Comparison of ENCODE assay signal across 8 mouse cellular contexts in the genomic region with DNA sequence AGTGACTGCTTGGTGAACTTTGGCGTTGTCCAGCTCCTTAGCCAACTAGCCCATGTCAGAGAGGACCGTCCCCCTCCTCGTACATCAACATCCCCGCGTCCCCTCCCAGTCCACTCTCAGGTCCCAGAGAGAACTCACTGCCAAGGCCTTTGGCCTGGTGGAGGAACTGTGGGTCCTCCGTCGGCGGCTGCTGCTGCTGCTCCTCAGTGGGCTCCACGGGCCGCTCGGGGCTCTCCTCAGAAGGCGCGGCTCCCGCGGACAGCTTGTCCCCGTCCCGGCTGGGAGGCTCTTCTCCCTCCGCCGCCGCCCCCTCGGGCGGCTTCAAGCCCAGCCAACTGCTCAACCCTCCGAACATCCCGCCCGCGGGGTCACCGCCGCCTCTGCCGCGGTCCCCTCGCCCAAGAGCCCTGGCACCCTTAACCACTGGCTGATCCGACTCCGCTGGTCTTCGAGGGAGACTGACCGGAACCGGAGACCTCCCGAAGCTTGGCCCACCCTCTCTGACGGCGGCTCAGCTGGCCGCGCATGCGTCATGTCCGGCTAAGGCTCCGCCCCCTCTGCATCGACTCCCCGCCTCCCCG. TPM values are rescaled to one million over a fixed set of nuclear protein-coding genes. Genes with fewer than 3 reads are reported as not detected.
A peak's percentile ranks its signal among the peaks of the same experiment; 100 is the strongest.
DNase-seq lines count a peak whose midpoint lies in the region; ATAC-seq lines count a peak whose summit lies in the region.

A gene (minus strand): TSS at position 517 of the 581 bp plus-strand sequence.

- intact Hi-C loops in left cerebral cortex, postnatal 4 days (cut with DNase I) = no loop called here

- 14% methylated on average over 43 of the region's 47 CpGs for WGBS in intestine, embryonic 16.5 days
- 15% methylated on average over 34 of the region's 47 CpGs for WGBS in midbrain, embryonic 11.5 days

- peak within 1 kb of the TSS; percentile 58 for H3K4me2 ChIP-seq in intestine, embryonic 16.5 days (ENCODE audit: low read depth, low read length)
- H3K4me2 ChIP-seq in midbrain, embryonic 11.5 days = peak within 1 kb of the TSS; percentile 51

- no peaks in the 10 kb centered on the region for H3K4me1 ChIP-seq in intestine, embryonic 16.5 days (ENCODE audit: control insufficient read depth, insufficient read depth, low read length)
- H3K4me1 ChIP-seq in midbrain, embryonic 11.5 days (ENCODE audit: control insufficient read depth, insufficient read depth, low read length) = 0 out of 2 replicates have a peak, but pooled peaks cover 2% of the 10 kb centered on the region

- H3K9ac ChIP-seq in intestine, embryonic 16.5 days (ENCODE audit: low read depth, low read length) = peak within 1 kb of the TSS; percentile 82
- peak within 1 kb of the TSS; percentile 71 for H3K9ac ChIP-seq in midbrain, embryonic 11.5 days (ENCODE audit: low read length)

- H3K36me3 ChIP-seq in intestine, embryonic 16.5 days (ENCODE audit: control insufficient read depth, insufficient read depth, low read length) = no peaks in the 10 kb centered on the region
- no peaks in the 10 kb centered on the region for H3K36me3 ChIP-seq in midbrain, embryonic 11.5 days (ENCODE audit: control insufficient read depth, insufficient read depth, low read length)

- peak within 1 kb of the TSS; percentile 70 for H3K4me3 ChIP-seq in intestine, embryonic 16.5 days (ENCODE audit: low read length)
- peak within 1 kb of the TSS; percentile 65 for H3K4me3 ChIP-seq in midbrain, embryonic 11.5 days (ENCODE audit: low read depth, low read length)

- peak; percentile 96 for ATAC-seq in intestine, embryonic 16.5 days
- ATAC-seq in midbrain, embryonic 11.5 days (ENCODE audit: low FRiP score) = peak; percentile 98

- peak within 1 kb of the TSS; percentile 57 for H3K27ac ChIP-seq in intestine, embryonic 16.5 days (ENCODE audit: low read length)
- H3K27ac ChIP-seq in midbrain, embryonic 11.5 days (ENCODE audit: low read depth, low read length) = no peak within 1 kb of the TSS

- DNase-seq in adrenal gland, postnatal 10 days = peak; percentile 92
- peak; percentile 75 for DNase-seq in embryo, embryonic 9.5 days (ENCODE audit: extremely low spot score)
- no peak for DNase-seq in gonadal fat pad, adult 2 months (ENCODE audit: low read depth)
- peak; percentile 88 for DNase-seq in left cerebral cortex, postnatal 4 days
- peak; percentile 98 for DNase-seq in midbrain, embryonic 11.5 days (ENCODE audit: low spot score, missing footprints)
- peak; percentile 79 for DNase-seq in right cerebral cortex, postnatal 4 days
- peak; percentile 78 for DNase-seq in yolk sac, embryonic 10.5 days (ENCODE audit: low spot score)

- no peaks in the 10 kb centered on the region for H3K9me3 ChIP-seq in intestine, embryonic 16.5 days (ENCODE audit: control insufficient read depth, low read length)
- no peaks in the 10 kb centered on the region for H3K9me3 ChIP-seq in midbrain, embryonic 11.5 days (ENCODE audit: control insufficient read depth, low read length)

- no peaks in the 10 kb centered on the region for H3K27me3 ChIP-seq in intestine, embryonic 16.5 days (replicated peaks; ENCODE audit: control insufficient read depth, insufficient read depth, low read length)
- no peaks in the 10 kb centered on the region for H3K27me3 ChIP-seq in midbrain, embryonic 11.5 days (ENCODE audit: control insufficient read depth, insufficient read depth, low read length)

RNA-seq across cellular contexts. Expression of the gene that starts here (rescaled TPM):
- 10 to 100 TPM; 67.1 to 73.8 TPM for total RNA-seq in adrenal gland, postnatal 10 days (2021)
- polyA plus RNA-seq in gonadal fat pad, adult 2 months (2012; rRNA removed) = 32.3 and 33.3 TPM in 2 replicates
- 31.3 and 35.1 TPM in 2 replicates for polyA plus RNA-seq in intestine, embryonic 16.5 days (2015; fragmentation: Nextera tagmentation; extraction: Ambion mirVana)
- total RNA-seq in left cerebral cortex, postnatal 4 days (2021) = 10 to 100 TPM; 34.0 TPM
- polyA plus RNA-seq in midbrain, embryonic 11.5 days (2014; fragmentation: Nextera tagmentation; extraction: Ambion mirVana) = 39.5 and 43.0 TPM in 2 replicates
